ENCODE assay signal across 18 mouse cellular contexts in the genomic region with DNA sequence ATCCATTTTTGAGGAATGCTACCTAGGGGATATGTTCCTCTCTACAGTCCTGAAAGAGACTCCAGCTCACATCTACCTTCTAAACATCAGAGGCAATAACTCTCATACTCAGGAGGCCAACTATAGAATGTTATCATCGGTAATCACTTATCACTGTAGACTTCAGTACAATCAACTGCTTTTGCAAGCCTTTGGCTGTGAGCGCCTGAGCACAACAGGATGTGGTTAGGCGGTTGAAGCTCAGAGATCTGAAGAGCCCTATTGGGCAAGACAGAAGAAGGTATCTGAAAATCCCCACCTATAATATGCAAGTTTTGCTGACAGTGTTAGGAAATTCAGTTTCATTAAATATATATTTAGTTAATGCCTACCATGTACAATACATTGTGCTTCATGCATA. TPM values are rescaled to one million over a fixed set of nuclear protein-coding genes. Genes with fewer than 3 reads are reported as not detected.
A peak's percentile ranks its signal among the peaks of the same experiment; 100 is the strongest.
DNase-seq lines count a peak whose midpoint lies in the region; ATAC-seq lines count a peak whose summit lies in the region.
"Had no signal": no experiment of that assay in that cellular context is flagged by ENCODE, and none has a peak within 500 bp of the region (broad histone marks: within the 10 kb centered on the region; RNA-seq: fewer than 3 reads in every experiment).

No protein-coding gene starts in this region.

- H3K27ac ChIP-seq in midbrain, embryonic 11.5 days (ENCODE audit: low read depth, low read length) = no peak overlapping the region
- H3K27ac ChIP-seq in midbrain, embryonic 10.5 days (replicated peaks) = no peak overlapping the region
- H3K27ac ChIP-seq in forebrain, embryonic 10.5 days = no peak overlapping the region
- H3K27ac ChIP-seq in forebrain, embryonic 12.5 days = no peak overlapping the region
- H3K27ac ChIP-seq: intestine, embryonic 15.5 days; limb, embryonic 10.5 days; liver, embryonic 13.5 days had no signal

- no peaks in the 10 kb centered on the region for H3K9me3 ChIP-seq in midbrain, embryonic 11.5 days (ENCODE audit: control insufficient read depth, low read length)
- no peaks in the 10 kb centered on the region for H3K9me3 ChIP-seq in midbrain, embryonic 10.5 days (replicated peaks)
- no peaks in the 10 kb centered on the region; the same call in 1 of the 2 replicates for H3K9me3 ChIP-seq in forebrain, embryonic 10.5 days
- no peaks in the 10 kb centered on the region for H3K9me3 ChIP-seq in forebrain, embryonic 12.5 days
- H3K9me3 ChIP-seq: intestine, embryonic 15.5 days; limb, embryonic 10.5 days; liver, embryonic 13.5 days had no signal

- ATAC-seq in midbrain, embryonic 11.5 days (ENCODE audit: low FRiP score) = no peak
- peak; percentile 97 for ATAC-seq in common myeloid progenitor, adult 5-6 weeks (replicated peaks; ENCODE audit: low read depth, poor library complexity, severe bottlenecking)
- ATAC-seq in forebrain, embryonic 12.5 days (ENCODE audit: low FRiP score) = no peak
- ATAC-seq: intestine, embryonic 15.5 days; Patski had no signal

- no peak overlapping the region for H3K9ac ChIP-seq in midbrain, embryonic 11.5 days (ENCODE audit: low read length)
- no peak overlapping the region for H3K9ac ChIP-seq in forebrain, embryonic 12.5 days
- H3K9ac ChIP-seq: intestine, embryonic 15.5 days; liver, embryonic 13.5 days had no signal

- no peaks in the 10 kb centered on the region for H3K27me3 ChIP-seq in midbrain, embryonic 11.5 days (ENCODE audit: control insufficient read depth, insufficient read depth, low read length)
- no peaks in the 10 kb centered on the region for H3K27me3 ChIP-seq in midbrain, embryonic 10.5 days (ENCODE audit: low read depth, poor library complexity, severe bottlenecking)
- no peaks in the 10 kb centered on the region for H3K27me3 ChIP-seq in forebrain, embryonic 10.5 days (ENCODE audit: poor library complexity, severe bottlenecking)
- 0 out of 2 replicates have a peak, but pooled peaks cover 3% of the 10 kb centered on the region for H3K27me3 ChIP-seq in forebrain, embryonic 12.5 days
- H3K27me3 ChIP-seq: intestine, embryonic 15.5 days; liver, embryonic 13.5 days; Patski had no signal

- WGBS in midbrain, embryonic 11.5 days = 93% methylated on average over 3 of the region's 3 CpGs
- WGBS in midbrain, embryonic 10.5 days = 91% methylated on average over 3 of the region's 3 CpGs
- 96% methylated on average over 3 of the region's 3 CpGs for WGBS in forebrain, embryonic 10.5 days
- WGBS in forebrain, embryonic 12.5 days = 96% methylated on average over 3 of the region's 3 CpGs

- H3K36me3 ChIP-seq in midbrain, embryonic 11.5 days (ENCODE audit: control insufficient read depth, insufficient read depth, low read length) = no peaks in the 10 kb centered on the region
- no peaks in the 10 kb centered on the region for H3K36me3 ChIP-seq in midbrain, embryonic 10.5 days
- H3K36me3 ChIP-seq in forebrain, embryonic 10.5 days (replicated peaks) = no peaks in the 10 kb centered on the region
- no peaks in the 10 kb centered on the region for H3K36me3 ChIP-seq in forebrain, embryonic 12.5 days (replicated peaks)
- H3K36me3 ChIP-seq: intestine, embryonic 15.5 days; limb, embryonic 10.5 days; liver, embryonic 13.5 days had no signal

- no peak overlapping the region for H3K4me2 ChIP-seq in midbrain, embryonic 11.5 days
- H3K4me2 ChIP-seq in forebrain, embryonic 12.5 days = no peak overlapping the region
- H3K4me2 ChIP-seq: intestine, embryonic 15.5 days; liver, embryonic 13.5 days had no signal

- H3K4me1 ChIP-seq in midbrain, embryonic 11.5 days (ENCODE audit: control insufficient read depth, insufficient read depth, low read length) = no peaks in the 10 kb centered on the region
- no peaks in the 10 kb centered on the region for H3K4me1 ChIP-seq in midbrain, embryonic 10.5 days
- H3K4me1 ChIP-seq in forebrain, embryonic 10.5 days = no peaks in the 10 kb centered on the region
- H3K4me1 ChIP-seq in forebrain, embryonic 12.5 days = no peaks in the 10 kb centered on the region
- H3K4me1 ChIP-seq: intestine, embryonic 15.5 days; limb, embryonic 10.5 days had no signal

- no peak overlapping the region for H3K4me3 ChIP-seq in midbrain, embryonic 11.5 days (ENCODE audit: low read depth, low read length)
- H3K4me3 ChIP-seq in midbrain, embryonic 10.5 days = no peak overlapping the region
- no peak overlapping the region for H3K4me3 ChIP-seq in forebrain, embryonic 10.5 days
- H3K4me3 ChIP-seq in forebrain, embryonic 12.5 days (replicated peaks) = no peak overlapping the region
- H3K4me3 ChIP-seq: intestine, embryonic 15.5 days; limb, embryonic 10.5 days; liver, embryonic 13.5 days had no signal

- DNase-seq in midbrain, embryonic 11.5 days (ENCODE audit: low spot score, missing footprints) = peak; percentile 0
- no peak for DNase-seq in midbrain, embryonic 10.5 days (ENCODE audit: low spot score)
- DNase-seq in natural killer cell, adult 2 months (ENCODE audit: low spot score in 2 of 2) = peak; percentile 75 to 76
- DNase-seq in thymus, postnatal 36 days = peak; percentile 65 to 84
- DNase-seq in forebrain, embryonic 10.5 days (ENCODE audit: extremely low spot score, low spot score) = no peak
- DNase-seq in kidney, postnatal 25 days = no peak
- DNase-seq: cerebellum, adult 8-10 months; embryo, embryonic 11 days; gastrocnemius, postnatal 25 days; kidney, postnatal 14 days; liver, embryonic 13.5 days; lung, postnatal 14 days had no signal

RNA-seq across cellular contexts. Expression of a gene that starts 29.1 kb away (rescaled TPM):
- 0.20 and 0.29 TPM in 2 replicates for polyA plus RNA-seq in midbrain, embryonic 11.5 days (2014; fragmentation: Nextera tagmentation; extraction: Ambion mirVana)
- polyA plus RNA-seq in midbrain, embryonic 10.5 days (2016; fragmentation: Nextera tagmentation; extraction: Ambion mirVana) = 0.20 and 0.37 TPM in 2 replicates
- total RNA-seq in common myeloid progenitor, adult 5-6 weeks (2017) = not detected in 2 replicates
- polyA plus RNA-seq in forebrain, embryonic 10.5 days (2016; fragmentation: Nextera tagmentation; extraction: Ambion mirVana) = 0.17 and 0.22 TPM in 2 replicates
- 0.19 and 0.32 TPM in 2 replicates for polyA plus RNA-seq in forebrain, embryonic 12.5 days (2016; fragmentation: Nextera tagmentation; extraction: Ambion mirVana)
- total RNA-seq: gastrocnemius, postnatal 25 days; heart, postnatal 25 days had no signal

RNA-seq across cellular contexts. Expression of a gene that starts 58.9 kb away (rescaled TPM):
- 19.8 and 22.6 TPM in 2 replicates for polyA plus RNA-seq in midbrain, embryonic 11.5 days (2014; fragmentation: Nextera tagmentation; extraction: Ambion mirVana)
- 22.0 and 24.9 TPM in 2 replicates for polyA plus RNA-seq in midbrain, embryonic 10.5 days (2016; fragmentation: Nextera tagmentation; extraction: Ambion mirVana)
- 16.3 and 20.3 TPM in 2 replicates for total RNA-seq in common myeloid progenitor, adult 5-6 weeks (2017)
- polyA plus RNA-seq in forebrain, embryonic 10.5 days (2016; fragmentation: Nextera tagmentation; extraction: Ambion mirVana) = 25.4 and 29.2 TPM in 2 replicates
- polyA plus RNA-seq in forebrain, embryonic 12.5 days (2016; fragmentation: Nextera tagmentation; extraction: Ambion mirVana) = 19.2 and 19.7 TPM in 2 replicates

RNA-seq across cellular contexts. Expression of a gene that starts 59.0 kb away (rescaled TPM):
- 17.0 and 18.8 TPM in 2 replicates for polyA plus RNA-seq in midbrain, embryonic 11.5 days (2014; fragmentation: Nextera tagmentation; extraction: Ambion mirVana)
- polyA plus RNA-seq in midbrain, embryonic 10.5 days (2016; fragmentation: Nextera tagmentation; extraction: Ambion mirVana) = 14.2 and 15.4 TPM in 2 replicates
- total RNA-seq in common myeloid progenitor, adult 5-6 weeks (2017) = 1.5 TPM in 1 of 2 replicates, not detected in the other
- polyA plus RNA-seq in forebrain, embryonic 10.5 days (2016; fragmentation: Nextera tagmentation; extraction: Ambion mirVana) = 13.0 and 14.3 TPM in 2 replicates
- polyA plus RNA-seq in forebrain, embryonic 12.5 days (2016; fragmentation: Nextera tagmentation; extraction: Ambion mirVana) = 18.7 and 20.4 TPM in 2 replicates

Comparison
In these comparisons a context has a peak if more than half of its experiments do, and no peak if none do; other contexts are left out.
1. DNase-seq: peak in midbrain, embryonic 11.5 days (single experiment), natural killer cell, adult 2 months (2 of 2) and thymus, postnatal 36 days (2 of 2); none in midbrain, embryonic 10.5 days (single experiment), forebrain, embryonic 10.5 days (single experiment) and kidney, postnatal 25 days (0 of 2).